Mouse (Mus musculus): ENCODE results near the gene Cux2. TPM values are rescaled to one million over a fixed set of nuclear protein-coding genes. Genes with fewer than 3 reads are reported as not detected.

The Cux2 gene
- polyA plus RNA-seq, 1 experiment from 2014 or later: 1.5 TPM

- H3K4me3 ChIP-seq (ENCODE audit: low read depth, low read length): no peak overlapping the region
- H3K27ac ChIP-seq (ENCODE audit: low read depth, low read length): no peak overlapping the region
- no peaks in the 10 kb centered on the region for H3K4me1 ChIP-seq (replicated peaks; ENCODE audit: control insufficient read depth, insufficient read depth, low read length)
- H3K36me3 ChIP-seq (ENCODE audit: control insufficient read depth, insufficient read depth): no peaks in the 10 kb centered on the region
- H3K27me3 ChIP-seq (replicated peaks; ENCODE audit: control insufficient read depth, insufficient read depth, low read length): peaks cover 8% of the 10 kb centered on the region; the same call in 1 of the 2 replicates
- no peak overlapping the region for H3K4me2 ChIP-seq (replicated peaks; ENCODE audit: low read depth)
- TF ChIP-seq CTCF (IDR thresholded peaks at IDR 0.05; ENCODE audit: low read depth): no peak
- 0 out of 2 replicates have a peak, but pooled peaks cover 4% of the 10 kb centered on the region for H3K9me3 ChIP-seq (ENCODE audit: control insufficient read depth)
- no peak for ATAC-seq
- WGBS: 67% methylated on average over 8 of the region's 8 CpGs
- H3K9ac ChIP-seq (ENCODE audit: low read depth, low read length): no peak overlapping the region
These were observed 6.7 kb upstream of the Cux2 start for GRCm38 (mm10) chr5:122056557-122056956.

GRCm38 (mm10) chr5:122054130-122054843, 4.4 kb upstream of the Cux2 start:
- no peak overlapping the region for H3K27ac ChIP-seq (ENCODE audit: low read depth, low read length)
- peak; percentile 28; the same call in 1 of the 2 replicates for ATAC-seq
- H3K36me3 ChIP-seq (ENCODE audit: control insufficient read depth, insufficient read depth): no peaks in the 10 kb centered on the region
- peak overlapping the region; percentile 57 for H3K4me2 ChIP-seq (replicated peaks; ENCODE audit: low read depth)
- H3K9me3 ChIP-seq (ENCODE audit: control insufficient read depth): 0 out of 2 replicates have a peak, but pooled peaks cover 4% of the 10 kb centered on the region
- 41% methylated on average over 13 of the region's 13 CpGs for WGBS
- no peak overlapping the region for H3K4me3 ChIP-seq (ENCODE audit: low read depth, low read length)
- no peak for TF ChIP-seq CTCF (IDR thresholded peaks at IDR 0.05; ENCODE audit: low read depth)
- H3K4me1 ChIP-seq (replicated peaks; ENCODE audit: control insufficient read depth, insufficient read depth, low read length): 0 out of 2 replicates have a peak, but pooled peaks cover 3% of the 10 kb centered on the region
- peaks cover 21% of the 10 kb centered on the region; the same call in 1 of the 2 replicates for H3K27me3 ChIP-seq (replicated peaks; ENCODE audit: control insufficient read depth, insufficient read depth, low read length)
- no peak overlapping the region for H3K9ac ChIP-seq (ENCODE audit: low read depth, low read length)

DNA sequence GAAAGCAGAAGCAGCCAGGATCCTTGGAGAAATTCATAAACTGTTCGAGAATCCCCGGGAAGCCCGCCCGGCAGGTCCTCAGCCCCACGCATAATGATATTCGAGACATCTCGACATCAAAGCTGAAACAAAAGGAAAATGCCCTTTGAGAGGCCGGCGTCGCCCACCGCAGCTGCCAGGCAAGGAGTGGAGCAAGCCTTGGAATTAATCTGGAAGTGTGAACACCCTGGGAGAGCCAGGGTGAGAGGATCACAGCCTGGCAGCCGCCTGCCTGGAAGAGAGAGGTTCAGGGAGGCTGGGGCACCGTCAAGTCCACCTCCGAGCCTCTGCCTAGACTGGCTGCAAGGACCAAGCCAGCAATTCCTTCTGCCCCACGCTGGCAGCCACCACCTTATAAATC, 3.7 kb upstream of the Cux2 start:
- 33% methylated on average over 15 of the region's 15 CpGs for WGBS
- Histone ChIP-seq H3K4me3 (ENCODE audit: low read depth, low read length) (no peak overlapping the region), H3K27ac (ENCODE audit: low read depth, low read length) (no peak overlapping the region), H3K27me3 (replicated peaks; ENCODE audit: control insufficient read depth, insufficient read depth, low read length) (peaks cover 28% of the 10 kb centered on the region), H3K4me1 (replicated peaks; ENCODE audit: control insufficient read depth, insufficient read depth, low read length) (0 out of 2 replicates have a peak, but pooled peaks cover 3% of the 10 kb centered on the region), H3K9ac (ENCODE audit: low read depth, low read length) (no peak overlapping the region), H3K36me3 (ENCODE audit: control insufficient read depth, insufficient read depth) (no peaks in the 10 kb centered on the region), H3K9me3 (ENCODE audit: control insufficient read depth) (0 out of 2 replicates have a peak, but pooled peaks cover 4% of the 10 kb centered on the region), H3K4me2 (replicated peaks; ENCODE audit: low read depth) (no peak overlapping the region)
- ATAC-seq: no peak
- no peak for TF ChIP-seq CTCF (IDR thresholded peaks at IDR 0.05; ENCODE audit: low read depth)

GRCm38 (mm10) chr5:122050832-122051105, 867 bp upstream of the Cux2 start:
- no peak for ATAC-seq
- Histone ChIP-seq H3K4me2 (replicated peaks; ENCODE audit: low read depth) (peak overlapping the region; percentile 89), H3K27me3 (replicated peaks; ENCODE audit: control insufficient read depth, insufficient read depth, low read length) (peaks cover 44% of the 10 kb centered on the region), H3K9ac (ENCODE audit: low read depth, low read length) (no peak overlapping the region), H3K4me3 (ENCODE audit: low read depth, low read length) (peak overlapping the region; percentile 70), H3K4me1 (replicated peaks; ENCODE audit: control insufficient read depth, insufficient read depth, low read length) (0 out of 2 replicates have a peak, but pooled peaks cover 3% of the 10 kb centered on the region), H3K36me3 (ENCODE audit: control insufficient read depth, insufficient read depth) (no peaks in the 10 kb centered on the region), H3K27ac (ENCODE audit: low read depth, low read length) (no peak overlapping the region), H3K9me3 (ENCODE audit: control insufficient read depth) (no peaks in the 10 kb centered on the region)
- 9% methylated on average over 8 of the region's 8 CpGs for WGBS
- TF ChIP-seq CTCF (IDR thresholded peaks at IDR 0.05; ENCODE audit: low read depth): no peak

DNA sequence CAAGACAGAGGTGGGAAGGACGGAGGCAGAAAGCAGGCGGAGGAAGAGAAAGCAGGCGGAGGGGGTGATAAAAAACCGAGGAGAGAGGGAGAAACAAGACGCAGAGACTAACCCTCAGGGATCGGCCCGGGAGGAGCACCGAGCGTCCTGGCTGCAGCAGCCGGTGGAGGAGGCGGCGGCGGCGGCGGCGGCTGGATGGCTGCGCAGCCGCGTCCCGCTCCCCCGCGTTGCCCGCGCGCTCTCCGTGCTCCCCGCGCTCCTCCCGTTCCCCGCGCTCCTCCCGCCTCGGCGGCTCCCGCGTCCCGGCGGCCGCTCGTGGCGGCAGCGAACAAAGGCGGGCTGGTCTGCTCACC, 262 bp downstream of the Cux2 start:
- H3K36me3 ChIP-seq (ENCODE audit: control insufficient read depth, insufficient read depth): no peaks in the 10 kb centered on the region
- peaks cover 44% of the 10 kb centered on the region for H3K27me3 ChIP-seq (replicated peaks; ENCODE audit: control insufficient read depth, insufficient read depth, low read length)
- peak overlapping the region; percentile 52 for H3K9ac ChIP-seq (ENCODE audit: low read depth, low read length)
- 0% methylated on average over 7 of the region's 43 CpGs for WGBS
- no peak for TF ChIP-seq CTCF (IDR thresholded peaks at IDR 0.05; ENCODE audit: low read depth)
- H3K4me3 ChIP-seq (ENCODE audit: low read depth, low read length): peak overlapping the region; percentile 70
- ATAC-seq: peak; percentile 33
- peak overlapping the region; percentile 89 for H3K4me2 ChIP-seq (replicated peaks; ENCODE audit: low read depth)
- no peak overlapping the region for H3K27ac ChIP-seq (ENCODE audit: low read depth, low read length)
- 0 out of 2 replicates have a peak, but pooled peaks cover 3% of the 10 kb centered on the region for H3K4me1 ChIP-seq (replicated peaks; ENCODE audit: control insufficient read depth, insufficient read depth, low read length)
- H3K9me3 ChIP-seq (ENCODE audit: control insufficient read depth): no peaks in the 10 kb centered on the region

GRCm38 (mm10) chr5:122048686-122049663, 927 bp downstream of the Cux2 start:
- WGBS: 1% methylated on average over 51 of the region's 52 CpGs
- ATAC-seq: no peak
- no peaks in the 10 kb centered on the region for H3K9me3 ChIP-seq (ENCODE audit: control insufficient read depth)
- no peak overlapping the region for H3K27ac ChIP-seq (ENCODE audit: low read depth, low read length)
- TF ChIP-seq CTCF (IDR thresholded peaks at IDR 0.05; ENCODE audit: low read depth): no peak
- no peaks in the 10 kb centered on the region for H3K36me3 ChIP-seq (ENCODE audit: control insufficient read depth, insufficient read depth)
- peaks cover 44% of the 10 kb centered on the region for H3K27me3 ChIP-seq (replicated peaks; ENCODE audit: control insufficient read depth, insufficient read depth, low read length)
- H3K4me3 ChIP-seq (ENCODE audit: low read depth, low read length): peak overlapping the region; percentile 70
- 0 out of 2 replicates have a peak, but pooled peaks cover 3% of the 10 kb centered on the region for H3K4me1 ChIP-seq (replicated peaks; ENCODE audit: control insufficient read depth, insufficient read depth, low read length)
- peak overlapping the region; percentile 89 for H3K4me2 ChIP-seq (replicated peaks; ENCODE audit: low read depth)
- H3K9ac ChIP-seq (ENCODE audit: low read depth, low read length): no peak overlapping the region

All from intestine, postnatal 0 days (tissue).